Mouse (Mus musculus) E14TG2a.4 (cell line): Measurements from ENCODE around the gene Arhgef3.

Experiments used
- CTCF ChIP-seq: conservative IDR thresholded peaks from 2 replicates; pipeline ENCODE4 v1.5.1; 2014; ENCODE audit warnings: low read length
- NANOG ChIP-seq: IDR thresholded peaks from 2 replicates; pipeline ENCODE4 v1.6.1; 2014; ENCODE audit warnings: borderline replicate concordance, low read length, mixed read lengths

- TF ChIP-seq CTCF, result no peak
- TF ChIP-seq NANOG, result no peak; the same call in 1 of the 2 replicates
These were observed 30.7 kb downstream of the Arhgef3 start for GRCm38 (mm10) chr14:27145171-27146045.
